Mouse (Mus musculus) lung, embryonic 16.5 days (tissue): Measurements from ENCODE around the gene Flcn. TPM values are rescaled to one million over a fixed set of nuclear protein-coding genes. Genes with fewer than 3 reads are reported as not detected.

Experiments
- ATAC-seq: fragments of 200-750 bp; cut with Nextera tagmentation; 2 replicates; pipeline ENCODE4 v1.8.0; 2017; ENCODE audit warnings: low read depth, mild to moderate bottlenecking, moderate library complexity
- H3K27ac ChIP-seq: fragments of 300-500 bp; sonication (generic); 2 replicates; pipeline ENCODE4 v1.5.1; 2014; ENCODE audit warnings: mild to moderate bottlenecking, control low read depth, low read length
- H3K27me3 ChIP-seq: fragments of 300-500 bp; sonication (generic); 2 replicates; pipeline ENCODE4 v1.6.1; 2014; ENCODE audit warnings: low read depth, low read length, mixed read lengths; ENCODE audit not compliant: control insufficient read depth, insufficient read depth
- H3K36me3 ChIP-seq: fragments of 300-500 bp; sonication (generic); 2 replicates; pipeline ENCODE4 v1.6.1; 2014; ENCODE audit warnings: low read length; ENCODE audit not compliant: control insufficient read depth, insufficient read depth
- H3K4me1 ChIP-seq: fragments of 300-500 bp; sonication (generic); replicated peaks from 2 replicates; pipeline ENCODE4 v1.6.1; 2014; ENCODE audit warnings: low read length, mixed read lengths; ENCODE audit not compliant: control insufficient read depth, insufficient read depth
- H3K4me2 ChIP-seq: fragments of 300-500 bp; sonication (generic); 2 replicates; pipeline ENCODE4 v1.6.1; 2014; ENCODE audit warnings: low read depth, low read length, control low read depth
- H3K4me3 ChIP-seq: fragments of 300-500 bp; sonication (generic); 2 replicates; pipeline ENCODE4 v1.5.1; 2014; ENCODE audit warnings: mild to moderate bottlenecking, low read length, control low read depth
- H3K9ac ChIP-seq: fragments of 300-500 bp; sonication (generic); 2 replicates; pipeline ENCODE4 v1.6.1; 2014; ENCODE audit warnings: low read length, control low read depth
- H3K9me3 ChIP-seq: fragments of 300-500 bp; sonication (generic); 2 replicates; pipeline ENCODE4 v1.6.1; 2016; ENCODE audit warnings: low read length; ENCODE audit not compliant: control insufficient read depth
- WGBS: fragments of 180-500 bp; shearing (Covaris S2); extraction: QIAGEN DNeasy Blood & Tissue Kit; methylation state at CpG from one replicate; pipeline ENCODE4 v1.1.7; 2014; 5-methylcytosine and 5-hydroxymethylcytosine counted together
- polyA plus RNA-seq: library from polyadenylated mRNA; unstranded; fragments of >200 nt; fragmentation: Nextera tagmentation; extraction: Ambion mirVana; gene quantifications from 2 replicates; pipeline ENCODE4 v1.2.1, GENCODE M21; 2015

Flcn gene
- polyA plus RNA-seq, 1 experiment from 2014 or later: 28.1 TPM

- Histone ChIP-seq H3K9ac (no peak overlapping the region), H3K27me3 (no peaks in the 10 kb centered on the region), H3K4me1 (peaks cover 14% of the 10 kb centered on the region), H3K4me3 (no peak overlapping the region), H3K9me3 (no peaks in the 10 kb centered on the region), H3K27ac (no peak overlapping the region), H3K4me2 (no peak overlapping the region), H3K36me3 (peaks cover 10% of the 10 kb centered on the region)
- 78% methylated on average over 1 of the region's 1 CpGs for WGBS
- ATAC-seq: no peak
Measured at GRCm38 (mm10) chr11:59789311-59789710, 20.5 kb downstream of the Flcn start.

- peak; percentile 82 for ATAC-seq
- no peaks in the 10 kb centered on the region for H3K9me3 ChIP-seq
- peaks cover 11% of the 10 kb centered on the region for H3K4me1 ChIP-seq
- H3K27me3 ChIP-seq: no peaks in the 10 kb centered on the region
- H3K27ac ChIP-seq: peak within 1 kb of the TSS; percentile 43
- H3K4me2 ChIP-seq: peak within 1 kb of the TSS; percentile 91
- peaks cover 7% of the 10 kb centered on the region for H3K36me3 ChIP-seq
- H3K4me3 ChIP-seq: peak within 1 kb of the TSS; percentile 53
- H3K9ac ChIP-seq: peak within 1 kb of the TSS; percentile 61
- under 1% methylated on average over 46 of the region's 51 CpGs for WGBS
Measured at GRCm38 (mm10) chr11:59787199-59787781, 22.5 kb downstream of the Flcn start, which contains the start of gene Pld6. TSS of gene Pld6 (minus strand) at chr11:59787645.

DNA sequence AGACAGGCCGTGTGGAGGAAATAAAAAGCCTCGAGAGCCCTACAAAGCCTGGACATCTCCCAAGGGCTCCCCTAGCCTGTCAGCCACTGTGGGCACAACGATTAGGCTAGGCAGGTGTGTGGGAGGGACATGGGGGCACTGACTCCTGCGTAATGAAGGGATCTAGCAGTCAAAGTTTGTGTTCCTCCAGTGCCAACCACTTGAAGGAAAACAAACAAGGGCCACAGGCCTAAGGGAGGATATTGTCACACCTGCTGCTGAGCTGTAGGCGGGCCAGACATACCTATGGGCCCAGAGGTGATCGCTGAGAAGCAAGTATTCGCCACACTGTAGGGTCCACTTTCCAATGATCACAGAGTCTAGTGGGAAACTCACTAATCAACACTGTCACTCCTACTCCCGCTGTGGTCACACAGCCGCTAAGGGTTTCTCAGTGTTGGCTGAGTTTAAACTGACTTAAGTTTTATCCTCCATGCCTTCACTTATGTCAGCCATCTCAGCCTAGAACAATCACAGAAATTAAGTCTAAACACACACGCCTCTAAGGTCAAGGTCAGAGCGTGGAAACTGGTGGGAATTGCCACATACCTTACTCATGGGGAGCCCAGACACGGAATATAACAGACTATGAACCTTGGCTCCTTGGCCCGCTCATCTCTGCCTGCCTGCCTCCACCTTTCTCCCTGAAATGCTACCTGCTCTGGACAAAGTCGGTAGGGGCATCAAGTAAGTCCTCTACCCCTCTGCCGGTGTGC lies 23.2 kb downstream of the Flcn start:
- H3K27ac ChIP-seq: peak overlapping the region; percentile 43
- peaks cover under 1% of the 10 kb centered on the region; the same call in 1 of the 2 replicates for H3K36me3 ChIP-seq
- H3K4me3 ChIP-seq: peak overlapping the region; percentile 53
- ATAC-seq: peak; percentile 39
- H3K27me3 ChIP-seq: no peaks in the 10 kb centered on the region
- peaks cover 11% of the 10 kb centered on the region for H3K4me1 ChIP-seq
- H3K9me3 ChIP-seq: no peaks in the 10 kb centered on the region
- H3K4me2 ChIP-seq: peak overlapping the region; percentile 91
- WGBS: 34% methylated on average over 15 of the region's 15 CpGs
- H3K9ac ChIP-seq: peak overlapping the region; percentile 61

GRCm38 (mm10) chr11:59783591-59783990 lies 26.2 kb downstream of the Flcn start:
- H3K9ac ChIP-seq: no peak overlapping the region
- H3K36me3 ChIP-seq: peaks cover 2% of the 10 kb centered on the region; the same call in 1 of the 2 replicates
- no peak overlapping the region for H3K4me2 ChIP-seq
- H3K4me3 ChIP-seq: no peak overlapping the region
- no peak overlapping the region for H3K27ac ChIP-seq
- no peaks in the 10 kb centered on the region for H3K27me3 ChIP-seq
- 59% methylated on average over 6 of the region's 6 CpGs for WGBS
- no peaks in the 10 kb centered on the region for H3K9me3 ChIP-seq
- peak; percentile 43 for ATAC-seq
- peaks cover 11% of the 10 kb centered on the region for H3K4me1 ChIP-seq

DNA sequence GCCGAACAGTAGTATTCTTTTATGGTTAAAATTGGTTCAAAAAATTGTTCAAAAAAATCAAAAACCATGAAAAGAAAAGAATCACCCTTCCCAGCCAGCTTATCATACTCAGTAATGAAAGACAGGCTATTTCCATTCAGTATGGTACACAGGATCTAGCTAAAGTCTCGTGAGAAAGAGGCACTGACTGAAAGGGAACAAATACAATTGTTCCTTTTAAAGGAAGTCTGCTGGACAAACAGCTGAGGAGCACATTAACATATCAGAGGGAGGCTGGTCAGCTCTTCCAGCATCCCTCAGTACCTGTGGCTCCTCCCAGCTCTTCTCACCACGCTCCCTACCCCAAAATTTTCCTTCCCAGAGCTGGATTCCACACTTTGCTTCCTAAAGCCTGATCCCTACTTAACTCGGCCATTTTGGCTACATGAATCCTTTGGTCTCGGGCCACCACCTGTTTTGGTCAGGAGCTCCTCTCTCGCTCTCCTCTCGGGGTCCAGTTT lies 27.7 kb downstream of the Flcn start:
- 77% methylated on average over 7 of the region's 7 CpGs for WGBS
- H3K4me3 ChIP-seq: no peak overlapping the region
- H3K27ac ChIP-seq: no peak overlapping the region
- no peak overlapping the region for H3K9ac ChIP-seq
- H3K4me2 ChIP-seq: no peak overlapping the region
- H3K9me3 ChIP-seq: no peaks in the 10 kb centered on the region
- ATAC-seq: no peak
- H3K27me3 ChIP-seq: no peaks in the 10 kb centered on the region
- H3K4me1 ChIP-seq: peaks cover 8% of the 10 kb centered on the region
- peaks cover 13% of the 10 kb centered on the region for H3K36me3 ChIP-seq

DNA sequence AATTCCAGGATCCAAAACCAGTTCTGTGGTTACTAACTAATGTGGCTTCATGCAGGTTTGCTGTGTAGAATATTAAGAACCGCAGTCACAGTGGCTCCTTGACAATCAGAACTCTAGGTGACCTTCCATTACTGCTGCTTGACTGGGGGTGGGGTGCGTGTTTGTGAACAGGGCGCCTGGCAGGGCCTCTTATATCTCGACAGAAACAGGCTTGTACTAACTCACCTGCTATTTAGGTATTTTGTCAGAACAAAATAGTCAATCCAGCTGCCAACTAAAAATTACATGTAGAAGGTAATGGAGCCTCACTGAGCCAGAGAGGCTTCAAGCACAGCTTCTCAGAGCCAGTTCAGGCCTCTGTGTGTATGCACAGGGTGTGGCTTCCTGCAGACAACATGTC lies 29.6 kb downstream of the Flcn start:
- H3K27ac ChIP-seq: no peak overlapping the region
- no peaks in the 10 kb centered on the region for H3K4me1 ChIP-seq
- H3K4me2 ChIP-seq: no peak overlapping the region
- H3K9me3 ChIP-seq: no peaks in the 10 kb centered on the region
- H3K4me3 ChIP-seq: no peak overlapping the region
- H3K36me3 ChIP-seq: peaks cover 27% of the 10 kb centered on the region
- WGBS: 72% methylated on average over 4 of the region's 4 CpGs
- ATAC-seq: no peak
- H3K27me3 ChIP-seq: no peaks in the 10 kb centered on the region
- no peak overlapping the region for H3K9ac ChIP-seq

DNA sequence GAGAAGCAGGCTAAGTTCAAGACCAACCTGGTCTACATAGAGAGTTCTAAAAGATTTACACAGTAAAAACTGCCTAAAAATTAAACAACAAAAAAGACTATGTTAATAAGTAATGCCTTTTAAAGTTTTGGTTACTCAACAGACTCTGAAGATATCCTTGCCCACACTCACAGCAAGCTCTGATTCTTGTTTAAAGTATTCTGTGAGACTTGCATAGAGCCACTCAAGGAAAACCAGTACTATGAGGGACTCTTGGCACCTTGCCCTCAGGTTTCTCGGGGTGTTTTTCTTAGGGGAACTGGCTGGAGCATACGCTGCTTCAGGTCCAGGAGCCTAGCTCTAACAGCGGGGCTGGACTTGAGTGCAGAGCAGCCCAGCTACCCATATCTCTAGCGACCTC lies 30.4 kb downstream of the Flcn start:
- WGBS: 60% methylated on average over 4 of the region's 4 CpGs
- Histone ChIP-seq H3K36me3 (peaks cover 31% of the 10 kb centered on the region), H3K27me3 (no peaks in the 10 kb centered on the region), H3K4me1 (no peaks in the 10 kb centered on the region), H3K9me3 (no peaks in the 10 kb centered on the region), H3K9ac (no peak overlapping the region), H3K4me3 (no peak overlapping the region), H3K27ac (peak overlapping the region; percentile 64), H3K4me2 (no peak overlapping the region)
- peak; percentile 35 for ATAC-seq

DNA sequence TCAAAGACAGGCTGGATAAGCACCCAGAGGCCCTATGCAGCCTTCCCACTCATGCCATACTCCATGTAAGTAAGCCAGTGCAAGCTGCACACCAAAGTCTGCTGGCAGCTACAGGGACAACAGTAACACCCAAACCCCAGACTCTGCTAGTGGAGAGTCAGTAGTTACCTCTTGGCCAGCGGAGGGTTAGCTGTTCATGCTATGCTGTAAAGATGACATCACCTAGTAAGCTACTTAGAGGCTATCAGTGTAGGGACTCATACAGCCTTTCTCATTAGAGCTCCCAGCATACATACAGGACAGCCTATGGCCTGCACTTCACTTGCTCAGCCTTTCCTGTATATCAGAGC lies 31.0 kb downstream of the Flcn start:
- no peaks in the 10 kb centered on the region for H3K4me1 ChIP-seq
- ATAC-seq: peak; percentile 34
- H3K9me3 ChIP-seq: no peaks in the 10 kb centered on the region
- no peaks in the 10 kb centered on the region for H3K27me3 ChIP-seq
- peaks cover 36% of the 10 kb centered on the region for H3K36me3 ChIP-seq
- H3K4me3 ChIP-seq: no peak overlapping the region
- H3K9ac ChIP-seq: no peak overlapping the region
- no peak overlapping the region for H3K4me2 ChIP-seq
- 83% methylated on average over 1 of the region's 1 CpGs for WGBS
- H3K27ac ChIP-seq: peak overlapping the region; percentile 64

DNA sequence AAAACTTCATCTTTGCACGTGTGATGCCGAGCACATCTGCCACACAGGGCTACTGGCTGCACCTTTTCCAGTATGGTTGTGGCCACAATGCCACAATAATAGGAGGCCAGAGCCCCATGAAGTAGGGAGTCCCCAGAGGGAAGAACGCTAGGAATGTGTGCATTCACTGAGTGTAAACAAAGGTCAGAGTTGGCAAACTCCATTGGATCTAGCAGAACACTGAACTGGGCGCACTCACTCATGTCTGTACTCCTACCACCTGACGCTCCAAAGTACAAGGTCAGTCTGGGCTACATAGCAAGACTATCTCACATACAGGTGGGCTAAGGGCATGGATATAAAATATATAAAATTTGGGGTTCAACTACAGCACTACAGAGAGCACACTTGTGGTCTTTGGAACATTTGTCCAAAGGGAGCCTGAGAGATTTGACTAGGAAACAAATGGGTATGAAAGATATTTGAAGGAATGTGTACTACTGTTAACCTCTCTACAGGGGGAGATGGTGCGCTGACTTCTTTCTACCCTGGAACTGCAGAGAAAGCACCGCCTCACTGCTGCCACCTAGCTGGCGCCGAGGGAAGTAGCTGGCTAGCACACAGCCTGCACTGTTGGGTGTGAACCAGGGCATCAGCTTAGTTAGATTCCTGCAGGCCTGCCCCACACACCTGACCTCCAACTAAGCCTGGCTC lies 31.5 kb downstream of the Flcn start:
- Histone ChIP-seq H3K27ac (peak overlapping the region; percentile 64), H3K9me3 (no peaks in the 10 kb centered on the region), H3K9ac (no peak overlapping the region), H3K36me3 (peaks cover 39% of the 10 kb centered on the region), H3K4me3 (no peak overlapping the region), H3K4me1 (no peaks in the 10 kb centered on the region), H3K4me2 (no peak overlapping the region), H3K27me3 (no peaks in the 10 kb centered on the region)
- 51% methylated on average over 9 of the region's 9 CpGs for WGBS
- peak; percentile 67 for ATAC-seq
